Mouse (Mus musculus) ovary, postnatal 10 days (tissue): ENCODE data around the gene Dennd6b.

Source experiments
- DNase-seq: peaks from one replicate; pipeline ENCODE4 v3.0.0; 2022; ENCODE audit warnings: low spot score

The Dennd6b gene

DNA sequence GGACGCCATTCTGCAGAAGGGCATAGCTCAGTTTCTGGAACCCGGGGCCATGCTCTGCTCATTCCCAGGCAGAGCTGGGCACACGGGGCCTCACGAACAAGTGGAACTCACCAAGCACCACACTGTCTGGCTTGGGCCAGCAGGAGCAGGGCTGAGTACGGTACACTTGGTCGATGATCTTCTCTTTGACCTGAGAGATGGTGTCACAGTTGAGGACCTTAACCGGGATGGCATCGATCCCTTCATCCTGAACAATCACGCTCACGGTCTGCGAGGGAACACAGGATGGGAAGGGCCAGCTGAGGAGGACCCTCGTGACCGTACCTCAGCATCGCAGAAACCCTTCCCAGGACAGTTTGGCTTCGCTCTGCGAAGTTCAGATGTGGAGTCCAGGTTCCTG lies 37.8 kb downstream of the Dennd6b start:
- no peak for DNase-seq

DNA sequence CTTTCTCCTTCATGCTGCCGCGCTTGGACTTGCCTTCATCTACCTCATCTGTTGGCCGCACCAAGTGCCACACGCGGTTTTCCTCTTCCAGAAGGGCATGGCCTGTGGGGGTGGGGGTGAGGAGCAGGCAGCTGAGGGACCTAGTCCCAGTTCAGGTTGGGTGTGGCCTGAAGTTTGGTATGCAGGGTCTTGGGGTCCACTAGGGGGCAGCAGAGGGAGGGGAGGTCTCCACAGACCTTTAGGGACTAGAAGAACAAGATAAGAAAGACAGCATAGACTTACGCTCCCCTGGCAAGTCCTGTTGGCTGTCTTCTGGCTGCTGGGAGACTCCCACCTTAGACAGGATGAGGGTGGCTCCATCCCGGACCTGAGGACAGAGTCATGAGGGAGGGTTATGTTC lies 38.3 kb downstream of the Dennd6b start:
- no peak for DNase-seq

DNA sequence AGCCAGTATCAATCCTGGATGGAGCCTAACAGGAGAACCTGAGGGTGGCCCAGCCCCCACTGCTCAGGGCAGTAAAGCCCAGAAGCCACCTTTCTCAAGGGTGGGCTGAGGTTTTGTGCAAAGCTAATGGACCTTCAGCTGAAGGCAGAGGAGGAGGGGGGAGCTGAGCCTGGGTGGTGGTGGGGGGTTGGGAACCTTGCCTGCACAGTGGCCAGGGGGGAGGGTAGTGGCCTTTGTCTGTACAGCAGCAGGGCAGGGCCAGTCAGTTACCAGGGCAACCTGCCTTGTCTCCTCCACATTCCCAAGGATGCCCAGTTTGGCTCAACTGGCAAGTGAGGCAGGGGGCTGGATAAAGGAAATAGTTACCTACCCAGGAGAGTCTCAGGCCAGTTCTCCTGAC lies 44.0 kb downstream of the Dennd6b start:
- no peak for DNase-seq

DNA sequence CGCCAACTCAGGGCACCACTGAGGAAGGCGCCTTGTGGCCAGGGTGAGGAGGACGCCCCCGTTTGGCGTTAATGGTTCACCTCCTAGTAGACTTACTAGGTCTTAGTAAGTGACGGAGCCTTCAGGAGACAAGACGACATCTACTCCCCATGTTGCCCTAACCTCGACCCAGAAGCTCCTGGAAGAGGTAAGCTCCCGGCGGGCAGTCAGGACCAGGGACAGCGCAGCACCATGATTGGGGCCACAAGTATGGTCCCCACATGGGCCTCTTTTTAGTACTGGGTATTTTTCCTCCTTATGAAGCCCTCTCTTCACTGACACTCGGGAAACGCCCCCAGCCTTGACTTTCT lies 46.3 kb downstream of the Dennd6b start:
- no peak for DNase-seq

DNA sequence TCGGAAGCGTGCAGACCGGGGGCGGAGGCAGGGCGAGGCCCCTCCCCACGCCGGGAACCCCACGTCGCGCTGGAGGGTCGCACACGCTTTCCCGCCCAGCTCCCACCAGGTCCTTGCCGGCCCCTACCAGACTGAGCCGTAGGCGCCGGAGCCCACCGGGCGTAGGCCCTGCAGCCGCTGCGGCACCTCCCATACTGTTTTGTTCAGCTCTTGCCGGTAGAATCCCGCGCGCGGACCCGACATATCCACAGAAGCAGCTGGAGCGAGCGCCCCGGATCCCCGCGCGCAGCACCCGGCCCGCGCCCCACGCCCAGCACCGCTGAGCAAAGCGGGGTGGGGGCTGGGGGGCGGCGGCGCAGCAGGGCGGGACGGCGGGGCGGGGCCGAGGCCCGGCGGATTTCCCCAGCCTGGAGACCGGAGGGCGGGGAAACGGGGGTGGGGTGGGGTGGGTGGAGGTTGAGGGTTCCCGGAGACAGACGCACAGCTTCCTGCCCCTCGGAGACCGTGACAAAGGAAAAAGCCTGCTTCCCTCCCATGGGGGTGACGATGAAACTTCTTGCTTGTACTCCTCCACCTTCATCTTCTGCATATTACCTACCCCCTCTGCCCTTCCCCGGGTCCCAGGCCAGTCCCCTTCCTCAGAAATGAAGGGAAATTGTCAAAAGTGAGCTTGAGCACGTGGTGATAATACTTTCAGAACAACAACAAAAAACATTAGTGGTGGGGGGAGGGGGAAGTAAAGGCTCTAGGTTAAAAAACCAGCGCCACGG lies 46.8 kb downstream of the Dennd6b start, which contains the start of gene Mapk11:
TSS of gene Mapk11 (minus strand) at position 358 of the 770 bp plus-strand sequence.
- DNase-seq: no peak

GRCm38 (mm10) chr15:89148496-89149270 lies 47.6 kb downstream of the Dennd6b start:
- DNase-seq: no peak

- no peak for DNase-seq
Measured at GRCm38 (mm10) chr15:89147895-89148294, 48.4 kb downstream of the Dennd6b start.

GRCm38 (mm10) chr15:89147456-89147855 lies 48.8 kb downstream of the Dennd6b start:
- no peak for DNase-seq

- no peak for DNase-seq
Measured at GRCm38 (mm10) chr15:89147024-89147423, 49.3 kb downstream of the Dennd6b start.

GRCm38 (mm10) chr15:89146537-89146936 lies 49.8 kb downstream of the Dennd6b start:
- no peak for DNase-seq

DNA sequence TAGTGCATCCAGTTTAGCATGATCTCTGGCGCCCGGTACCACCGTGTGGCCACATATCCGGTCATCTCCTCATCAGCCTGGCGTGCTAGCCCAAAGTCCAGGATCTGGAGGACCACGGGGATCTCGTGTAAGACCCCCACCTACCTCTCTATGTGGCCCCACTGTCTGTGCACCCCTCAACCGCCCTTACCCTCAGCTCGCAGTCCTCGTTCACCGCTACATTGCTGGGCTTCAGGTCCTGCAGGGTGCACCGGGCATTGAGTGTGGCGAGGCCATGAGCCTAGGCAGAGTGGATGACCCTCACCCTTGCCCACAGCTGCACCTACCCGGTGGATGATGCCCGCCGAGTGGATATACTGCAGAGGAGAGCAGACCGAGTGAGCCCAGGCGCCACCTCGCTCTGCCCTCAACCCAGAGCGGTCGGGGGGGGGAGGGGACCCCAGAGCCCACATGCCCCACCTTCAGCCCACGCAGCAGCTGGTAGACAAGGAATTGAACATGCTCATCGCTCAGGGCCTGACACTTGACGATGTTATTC lies 50.4 kb downstream of the Dennd6b start:
- DNase-seq: no peak

- DNase-seq: no peak
Measured at GRCm38 (mm10) chr15:89144965-89145364, 51.3 kb downstream of the Dennd6b start.

DNA sequence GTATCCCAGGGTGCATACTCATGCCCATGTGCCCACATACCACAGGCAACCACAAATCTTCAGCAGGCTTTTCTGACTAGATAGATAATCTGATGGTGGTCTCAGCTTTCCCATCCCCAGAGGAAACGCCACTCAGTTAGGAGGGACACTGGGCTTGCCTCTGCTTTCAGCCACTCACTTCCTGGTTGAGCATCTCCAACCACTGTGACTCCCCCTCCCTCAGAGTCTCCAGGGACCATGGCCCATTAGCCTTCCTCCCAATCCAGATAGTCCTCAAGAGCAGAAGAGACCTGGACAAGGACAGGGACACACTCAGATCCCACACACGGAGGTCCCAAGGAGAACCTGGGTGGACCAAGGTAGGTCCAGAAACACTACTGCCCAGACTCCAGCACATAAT lies 53.2 kb downstream of the Dennd6b start:
- no peak for DNase-seq

DNA sequence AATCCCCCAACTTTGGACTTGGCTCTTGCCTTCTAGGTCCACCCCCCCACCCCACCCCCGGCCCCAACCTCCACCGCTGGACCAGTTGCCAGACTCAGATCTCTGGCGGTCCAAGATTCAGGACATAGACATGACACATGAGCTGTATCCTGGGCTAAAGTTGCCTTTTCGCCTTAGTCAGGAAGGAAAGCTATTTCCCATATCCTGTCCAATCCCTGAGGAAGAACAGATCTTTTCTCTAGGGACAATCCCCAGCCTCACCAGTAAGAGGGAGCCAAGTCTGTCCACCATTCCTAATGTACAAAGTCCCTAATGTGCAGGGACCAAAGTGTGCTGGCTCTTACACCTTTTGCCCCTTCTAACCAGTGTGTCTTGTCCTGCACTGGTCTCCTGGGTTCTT lies 54.4 kb downstream of the Dennd6b start:
- DNase-seq: no peak

DNA sequence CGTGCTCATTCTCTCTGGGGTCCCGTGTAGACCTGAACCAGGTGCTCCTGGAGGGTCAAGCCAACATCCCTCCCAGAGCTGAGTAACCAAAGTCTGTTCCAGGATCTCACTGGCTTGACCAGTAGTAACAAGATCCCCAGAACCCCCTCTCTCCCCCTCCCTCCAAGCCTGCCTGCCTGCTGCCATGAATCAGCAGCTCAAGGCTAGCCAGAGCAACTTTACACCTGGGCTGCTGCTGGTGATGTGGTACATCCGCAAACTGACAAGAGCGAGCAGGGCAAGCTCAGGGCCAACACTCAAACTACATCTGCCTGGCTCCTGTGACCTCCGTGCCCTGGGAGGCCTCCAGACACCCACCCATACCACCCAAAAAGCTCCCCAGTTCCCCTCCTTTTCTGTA lies 54.9 kb downstream of the Dennd6b start:
- no peak for DNase-seq

DNA sequence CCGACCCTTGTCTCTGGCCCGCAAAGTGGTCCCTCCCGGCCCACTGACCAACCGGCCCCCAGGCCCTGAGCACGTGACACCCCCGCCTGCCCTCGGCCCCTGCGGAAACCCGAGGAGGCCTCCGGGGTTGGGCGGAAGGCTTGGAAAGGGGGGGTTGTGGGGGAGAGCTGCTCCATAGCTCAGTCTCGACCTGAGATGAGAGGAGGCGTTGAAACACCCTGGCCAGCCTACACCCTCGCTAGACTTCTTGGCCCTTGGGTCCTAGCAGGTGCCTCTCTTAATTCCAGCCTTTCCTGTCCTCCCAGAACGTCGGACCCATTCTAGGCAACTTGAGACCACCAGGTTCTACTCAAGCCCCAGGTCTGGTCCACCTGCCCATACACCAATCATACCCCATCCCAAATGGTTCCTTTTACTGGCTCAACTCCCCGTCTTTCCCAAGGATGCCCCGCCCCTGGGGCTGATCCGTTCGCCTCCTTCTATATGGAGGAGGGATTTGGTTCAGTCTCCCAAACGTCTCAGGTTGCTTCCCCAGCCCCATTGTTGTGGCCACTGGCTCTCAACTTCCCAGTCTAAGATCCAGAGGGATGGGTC lies 55.5 kb downstream of the Dennd6b start, which contains the start of gene Mapk12:
TSS of gene Mapk12 (minus strand) at position 45 of the 594 bp plus-strand sequence.
- DNase-seq: no peak

DNA sequence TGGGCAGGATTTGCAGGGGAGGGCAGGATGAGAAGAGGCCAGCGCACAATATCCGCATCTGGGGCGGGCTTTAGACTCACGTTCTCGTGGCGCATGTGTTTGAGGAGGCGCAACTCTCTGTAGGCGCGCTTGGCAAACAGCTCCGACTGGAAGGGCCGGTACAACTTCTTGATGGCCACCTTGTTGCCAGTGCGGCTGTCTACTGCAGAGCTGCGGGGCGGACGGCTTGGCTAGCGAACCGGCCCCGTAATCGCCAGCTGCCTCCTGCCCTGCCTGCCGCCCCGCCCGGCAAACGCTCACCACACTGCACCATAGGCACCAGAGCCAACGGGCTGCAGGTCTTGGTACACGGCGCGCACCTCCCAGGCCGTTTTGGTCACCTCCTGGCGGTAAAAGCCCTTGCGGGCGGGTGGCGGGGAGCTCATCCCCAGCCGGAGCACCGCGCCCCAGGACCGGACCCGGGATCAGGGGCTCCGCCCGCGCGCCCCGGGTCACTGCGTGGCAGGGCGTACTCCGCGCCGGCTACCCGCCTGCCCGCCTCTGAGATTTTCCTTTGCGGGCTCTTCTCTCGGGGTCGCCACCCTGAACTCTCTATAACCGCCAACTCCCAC lies 56.1 kb downstream of the Dennd6b start:
- no peak for DNase-seq

DNA sequence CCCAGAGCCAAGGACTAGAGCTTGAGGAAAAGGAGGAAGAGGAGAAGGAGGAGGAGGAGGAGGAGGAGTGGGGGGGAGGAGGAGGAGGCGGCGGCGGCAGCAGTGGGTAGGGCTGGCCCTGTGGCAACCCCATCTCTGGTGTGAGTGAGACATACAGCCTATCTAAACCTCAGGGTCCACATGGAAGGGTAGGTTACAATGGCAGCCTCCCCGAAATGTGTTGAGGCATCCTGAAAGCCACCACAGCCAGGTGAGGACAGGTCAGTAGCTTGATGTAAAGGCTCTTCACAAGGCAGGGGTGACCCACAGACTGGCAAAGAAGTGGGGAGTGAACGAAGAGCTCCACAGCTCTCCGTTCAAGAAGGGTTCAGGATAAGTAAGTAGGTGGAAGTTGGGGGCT lies 57.8 kb downstream of the Dennd6b start:
- no peak for DNase-seq

DNA sequence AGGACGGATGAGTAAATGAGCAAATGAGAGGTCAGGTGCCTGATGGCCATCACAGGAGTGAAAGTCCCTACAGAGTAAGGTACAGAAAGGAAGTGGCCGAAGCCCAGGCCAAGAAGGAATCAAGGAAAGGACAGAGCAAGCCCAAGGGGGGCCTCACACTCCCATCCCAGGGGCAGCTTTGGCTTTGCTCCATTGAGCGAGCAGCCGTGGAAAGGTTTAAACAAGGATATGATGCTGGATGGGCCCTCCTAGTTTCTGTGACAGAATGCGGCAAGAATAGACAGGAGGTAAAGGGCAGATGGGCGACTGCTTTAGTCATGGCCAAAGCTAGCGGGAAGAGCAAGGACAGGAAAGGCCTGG lies 58.3 kb downstream of the Dennd6b start:
- DNase-seq: no peak

DNA sequence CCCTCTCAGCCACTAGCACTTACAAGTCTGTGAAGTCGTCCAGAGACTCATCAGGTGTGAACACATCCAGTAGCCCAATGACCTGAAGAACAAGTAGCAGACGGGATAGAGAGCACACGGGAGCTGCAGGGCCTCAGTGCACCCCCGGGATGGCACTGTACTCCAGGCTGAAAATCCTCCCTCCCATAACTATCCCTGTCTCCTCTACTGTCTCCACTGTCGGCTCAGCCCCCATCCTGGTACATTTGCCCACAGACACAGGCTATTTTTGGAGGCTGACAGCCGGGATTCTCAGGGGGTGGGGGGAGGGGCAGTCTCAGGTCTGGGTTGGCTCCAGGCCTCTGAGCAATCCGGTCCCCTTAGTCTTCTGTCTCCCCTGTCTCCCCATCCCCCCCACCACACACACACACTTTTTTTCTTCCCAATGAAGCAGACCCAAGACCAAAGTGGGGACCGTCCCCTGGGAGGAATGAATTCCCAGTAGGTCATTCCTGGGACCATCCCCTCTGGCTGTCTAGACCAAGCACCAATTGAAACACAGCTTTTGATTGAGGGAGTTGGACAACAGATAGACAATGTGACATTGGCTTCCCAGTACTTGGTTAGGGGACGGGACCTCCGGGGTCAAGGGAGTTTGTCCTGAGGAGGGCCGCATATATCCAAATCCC lies 58.8 kb downstream of the Dennd6b start:
- no peak for DNase-seq

DNA sequence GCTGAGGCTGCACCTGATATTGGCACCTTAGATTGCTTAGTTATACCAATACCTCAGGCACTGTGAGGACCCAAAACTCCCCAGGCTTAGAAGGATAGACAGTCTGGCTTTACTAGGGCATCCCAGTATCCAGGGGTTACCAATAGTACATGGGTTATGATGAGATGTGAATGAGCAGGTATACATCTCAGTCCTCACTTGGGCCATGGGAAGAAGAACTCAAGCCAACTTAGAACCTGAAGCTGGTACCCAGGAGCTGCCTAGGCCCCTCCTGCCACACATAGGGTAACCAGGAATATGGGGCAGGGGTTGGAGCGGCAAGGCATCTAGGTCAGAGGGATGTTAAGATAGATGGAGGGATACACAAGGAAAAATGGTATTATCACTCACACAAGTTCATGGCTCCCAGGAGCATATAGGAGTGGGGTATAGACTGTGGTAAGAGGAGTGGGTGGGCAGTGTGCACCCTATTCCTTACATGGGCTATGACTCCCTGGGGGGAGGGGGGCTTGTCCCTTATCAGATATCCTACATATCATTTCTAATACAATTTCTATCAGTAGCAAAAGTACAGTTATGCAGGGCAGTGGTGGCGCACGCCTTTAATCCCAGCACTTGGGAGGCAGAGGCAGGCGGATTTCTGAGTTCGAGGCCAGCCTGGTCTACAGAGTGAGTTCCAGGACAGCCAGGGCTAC lies 59.7 kb downstream of the Dennd6b start:
- no peak for DNase-seq
